In the genomic region with DNA sequence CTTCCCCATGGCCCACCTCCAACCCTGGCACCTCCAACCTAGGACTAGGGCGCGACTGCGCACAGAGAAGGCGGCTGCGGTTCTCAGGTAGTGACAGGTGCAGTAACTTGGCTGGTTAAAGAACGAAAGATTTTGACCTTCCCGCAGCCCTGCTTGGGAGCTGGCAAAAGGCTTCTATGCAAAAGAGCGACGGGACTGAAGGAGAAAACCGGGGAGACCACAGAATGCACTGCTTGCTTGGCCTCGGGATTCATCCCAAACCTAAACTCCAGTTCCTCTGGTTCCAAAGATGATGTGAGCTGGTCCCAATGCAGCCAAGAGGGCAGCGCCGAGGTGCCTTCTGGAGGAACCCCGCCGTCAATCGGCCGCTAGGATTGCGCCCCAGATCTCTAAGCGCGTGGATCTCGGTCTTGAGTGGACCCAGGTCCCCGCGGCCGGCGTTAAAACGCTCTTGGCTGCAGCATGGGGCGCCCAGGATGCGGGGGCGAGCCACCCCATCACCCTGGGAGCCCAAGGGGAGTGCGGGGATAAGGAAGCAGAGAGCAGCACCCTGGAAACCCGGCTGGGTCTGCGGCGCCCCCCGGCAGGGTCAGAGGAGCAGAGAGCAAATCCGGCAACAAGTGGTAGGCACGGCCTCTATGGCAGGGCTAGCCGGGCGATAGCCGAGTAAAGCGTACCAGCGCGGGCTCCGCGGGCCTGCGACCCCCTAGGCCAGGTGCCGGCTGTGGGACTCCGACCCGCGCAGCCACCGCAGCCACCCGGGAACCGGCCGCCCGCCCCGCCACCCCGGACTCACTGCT, we compare ENCODE assay signal across 7 mouse cellular contexts. TPM values are rescaled to one million over a fixed set of nuclear protein-coding genes. Genes with fewer than 3 reads are reported as not detected.
A peak's percentile ranks its signal among the peaks of the same experiment; 100 is the strongest.
DNase-seq lines count a peak whose midpoint lies in the region; ATAC-seq and TF ChIP-seq lines count a peak whose summit lies in the region.

No protein-coding gene starts in this region.

- peak overlapping the region; percentile 76 for H3ac ChIP-seq in C2C12 (ENCODE audit: control insufficient read depth, insufficient read length, low read depth)

- peak; percentile 78 for ATAC-seq in forebrain, embryonic 15.5 days (replicated peaks)
- ATAC-seq in intestine, embryonic 16.5 days, result peak; percentile 72
- ATAC-seq in lung, embryonic 16.5 days (ENCODE audit: low read depth), result peak; percentile 66

- H3K27me3 ChIP-seq in C2C12 (ENCODE audit: control insufficient read depth, insufficient read depth, insufficient read length), result no peaks in the 10 kb centered on the region
- no peaks in the 10 kb centered on the region for H3K27me3 ChIP-seq in forebrain, embryonic 15.5 days
- H3K27me3 ChIP-seq in intestine, embryonic 16.5 days (replicated peaks; ENCODE audit: control insufficient read depth, insufficient read depth, low read length), result no peaks in the 10 kb centered on the region
- no peaks in the 10 kb centered on the region for H3K27me3 ChIP-seq in lung, embryonic 16.5 days (ENCODE audit: control insufficient read depth, insufficient read depth, low read depth, low read length)

- peaks cover 21% of the 10 kb centered on the region for H3K4me1 ChIP-seq in forebrain, embryonic 15.5 days
- H3K4me1 ChIP-seq in intestine, embryonic 16.5 days (ENCODE audit: control insufficient read depth, insufficient read depth, low read length), result peaks cover 19% of the 10 kb centered on the region
- H3K4me1 ChIP-seq in lung, embryonic 16.5 days (replicated peaks; ENCODE audit: control insufficient read depth, insufficient read depth, low read length), result peaks cover 18% of the 10 kb centered on the region

- peak overlapping the region; percentile 71 for H3K9ac ChIP-seq in forebrain, embryonic 15.5 days (replicated peaks)
- H3K9ac ChIP-seq in intestine, embryonic 16.5 days (ENCODE audit: low read depth, low read length), result peak overlapping the region; percentile 88
- peak overlapping the region; percentile 83 for H3K9ac ChIP-seq in lung, embryonic 16.5 days (ENCODE audit: low read length)

- no peak for TF ChIP-seq CTCF in C2C12 (IDR thresholded peaks at IDR 0.05; ENCODE audit: control insufficient read depth, insufficient read depth, insufficient read length)

- 1% methylated on average over 56 of the region's 56 CpGs for WGBS in forebrain, embryonic 15.5 days
- 1% methylated on average over 56 of the region's 56 CpGs for WGBS in intestine, embryonic 16.5 days
- 1% methylated on average over 48 of the region's 56 CpGs for WGBS in lung, embryonic 16.5 days

- H3K4me3 ChIP-seq in C2C12 (ENCODE audit: insufficient read depth, poor library complexity, severe bottlenecking), result peak overlapping the region; percentile 78
- H3K4me3 ChIP-seq in forebrain, embryonic 15.5 days, result peak overlapping the region; percentile 97
- peak overlapping the region; percentile 80 for H3K4me3 ChIP-seq in intestine, embryonic 16.5 days (ENCODE audit: low read length)
- H3K4me3 ChIP-seq in lung, embryonic 16.5 days (ENCODE audit: low read length), result peak overlapping the region; percentile 85

- no peaks in the 10 kb centered on the region for H3K9me3 ChIP-seq in forebrain, embryonic 15.5 days
- no peaks in the 10 kb centered on the region for H3K9me3 ChIP-seq in intestine, embryonic 16.5 days (ENCODE audit: control insufficient read depth, low read length)
- H3K9me3 ChIP-seq in lung, embryonic 16.5 days (ENCODE audit: control insufficient read depth, low read length), result no peaks in the 10 kb centered on the region

- peaks cover 8% of the 10 kb centered on the region for H3K79me3 ChIP-seq in C2C12 (ENCODE audit: low read depth)

- DNase-seq in 3134 (ENCODE audit: extremely low read depth, insufficient read length, low spot score), result peak; percentile 60
- peak; percentile 36 for DNase-seq in cerebellum, adult 8-10 months
- DNase-seq in skeletal muscle tissue, adult 2 months (ENCODE audit: low read depth, low spot score), result peak; percentile 11

- peak overlapping the region; percentile 74 for H3K27ac ChIP-seq in forebrain, embryonic 15.5 days (replicated peaks)
- H3K27ac ChIP-seq in intestine, embryonic 16.5 days (ENCODE audit: low read length), result peak overlapping the region; percentile 68
- H3K27ac ChIP-seq in lung, embryonic 16.5 days (ENCODE audit: low read length), result 0 out of 2 replicates have a peak overlapping the region, but pooled peaks have one; percentile 7

- H3K79me2 ChIP-seq in C2C12 (ENCODE audit: control insufficient read depth, insufficient read depth), result peaks cover 36% of the 10 kb centered on the region

- peak overlapping the region; percentile 83 for H3K4me2 ChIP-seq in forebrain, embryonic 15.5 days (replicated peaks)
- peak overlapping the region; percentile 79 for H3K4me2 ChIP-seq in intestine, embryonic 16.5 days (ENCODE audit: low read depth, low read length)
- peak overlapping the region; percentile 87 for H3K4me2 ChIP-seq in lung, embryonic 16.5 days (ENCODE audit: low read depth, low read length)

- peaks cover 17% of the 10 kb centered on the region for H3K36me3 ChIP-seq in C2C12 (ENCODE audit: control insufficient read depth, insufficient read depth)
- peaks cover 8% of the 10 kb centered on the region for H3K36me3 ChIP-seq in forebrain, embryonic 15.5 days
- peaks cover 3% of the 10 kb centered on the region; the same call in 1 of the 2 replicates for H3K36me3 ChIP-seq in intestine, embryonic 16.5 days (ENCODE audit: control insufficient read depth, insufficient read depth, low read length)
- peaks cover 16% of the 10 kb centered on the region for H3K36me3 ChIP-seq in lung, embryonic 16.5 days (ENCODE audit: control insufficient read depth, insufficient read depth, low read length)

TF ChIP-seq in C2C12, 6 proteins besides CTCF, POLR2A, EP300 and RAD21:
- no peak for TF ChIP-seq USF1 (IDR thresholded peaks at IDR 0.05; ENCODE audit: low read depth)
- no peak for TF ChIP-seq CEBPB (IDR thresholded peaks at IDR 0.05; ENCODE audit: low read depth)
- TF ChIP-seq MYOD1 (IDR thresholded peaks at IDR 0.05; ENCODE audit: control insufficient read depth, insufficient read length, low read depth), result no peak
- TF ChIP-seq MYOG (IDR thresholded peaks at IDR 0.05; ENCODE audit: control insufficient read depth, extremely low read depth, insufficient read length), result no peak
- no peak for TF ChIP-seq MAX (IDR thresholded peaks at IDR 0.05)
- TF ChIP-seq FOSL1 (IDR thresholded peaks at IDR 0.05; ENCODE audit: insufficient read depth, low read length, poor library complexity, severe bottlenecking), result no peak

RNA-seq across cellular contexts. Expression of a gene that starts 0.6 kb away (rescaled TPM):
- polyA plus RNA-seq in C2C12 (2012; fragmentation: generic; extraction: Trizol), result 32.6 TPM
- 92.9 and 98.8 TPM in 2 replicates for polyA plus RNA-seq in forebrain, embryonic 15.5 days (2015; fragmentation: Nextera tagmentation; extraction: Ambion mirVana)
- polyA plus RNA-seq in intestine, embryonic 16.5 days (2015; fragmentation: Nextera tagmentation; extraction: Ambion mirVana), result 67.2 and 67.3 TPM in 2 replicates
- polyA plus RNA-seq in lung, embryonic 16.5 days (2015; fragmentation: Nextera tagmentation; extraction: Ambion mirVana), result 86.4 and 87.9 TPM in 2 replicates

RNA-seq across cellular contexts. Expression of a gene that starts 20.0 kb away (rescaled TPM):
- polyA plus RNA-seq in C2C12 (2012; fragmentation: generic; extraction: Trizol), result 5.2 TPM
- 17.3 and 20.0 TPM in 2 replicates for polyA plus RNA-seq in forebrain, embryonic 15.5 days (2015; fragmentation: Nextera tagmentation; extraction: Ambion mirVana)
- polyA plus RNA-seq in intestine, embryonic 16.5 days (2015; fragmentation: Nextera tagmentation; extraction: Ambion mirVana), result 14.0 and 14.5 TPM in 2 replicates
- polyA plus RNA-seq in lung, embryonic 16.5 days (2015; fragmentation: Nextera tagmentation; extraction: Ambion mirVana), result 20.6 and 21.5 TPM in 2 replicates

RNA-seq across cellular contexts. Expression of a gene that starts 49.2 kb away (rescaled TPM):
- polyA plus RNA-seq in C2C12 (2012; fragmentation: generic; extraction: Trizol), result 0.07 TPM
- 0.13 and 0.60 TPM in 2 replicates for polyA plus RNA-seq in forebrain, embryonic 15.5 days (2015; fragmentation: Nextera tagmentation; extraction: Ambion mirVana)
- polyA plus RNA-seq in intestine, embryonic 16.5 days (2015; fragmentation: Nextera tagmentation; extraction: Ambion mirVana), result 0.17 TPM in 1 of 2 replicates, not detected in the other
- polyA plus RNA-seq in lung, embryonic 16.5 days (2015; fragmentation: Nextera tagmentation; extraction: Ambion mirVana), result 0.15 TPM in 1 of 2 replicates, not detected in the other

Comparison
In these comparisons a context has a peak if more than half of its experiments do, and no peak if none do; other contexts are left out.
1. Peak in every context shown above with its lines: DNase-seq, ATAC-seq, H3K4me3 ChIP-seq and H3K27ac ChIP-seq.
2. H3K27ac ChIP-seq: peak in every context shown above with its lines; median percentile 74 in forebrain, embryonic 15.5 days; 68 in intestine, embryonic 16.5 days; 7 in lung, embryonic 16.5 days.